Mouse (Mus musculus) spleen, postnatal 36 days (tissue): ENCODE results near the gene Ago4.

Source experiments
- DNase-seq, 2 experiments: peaks; one replicate each; pipeline ENCODE4 v3.0.0; 2022; ENCODE audit warnings: low spot score in 2 of 2, mixed read lengths in 1 of 2

The Ago4 gene

DNA sequence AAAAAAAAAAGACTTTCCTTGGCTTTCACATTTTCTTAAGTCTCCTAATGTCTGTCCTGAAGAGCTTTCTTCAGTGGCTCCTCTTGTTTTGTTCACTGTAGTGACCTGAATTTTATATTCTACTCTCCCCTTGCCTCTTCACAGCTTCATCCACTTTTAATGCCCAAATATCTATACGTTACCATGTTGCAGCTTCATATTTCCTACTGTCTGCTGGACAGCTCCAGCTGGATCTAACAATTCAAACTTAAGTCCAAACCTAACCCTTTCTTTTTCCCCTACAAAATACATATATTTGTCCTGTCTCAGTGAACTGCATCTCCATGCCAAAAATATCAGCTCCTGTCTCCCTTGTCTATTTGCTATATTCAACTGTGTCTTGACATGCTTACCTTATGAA lies 63.9 kb downstream of the Ago4 start:
- DNase-seq: no peak

DNA sequence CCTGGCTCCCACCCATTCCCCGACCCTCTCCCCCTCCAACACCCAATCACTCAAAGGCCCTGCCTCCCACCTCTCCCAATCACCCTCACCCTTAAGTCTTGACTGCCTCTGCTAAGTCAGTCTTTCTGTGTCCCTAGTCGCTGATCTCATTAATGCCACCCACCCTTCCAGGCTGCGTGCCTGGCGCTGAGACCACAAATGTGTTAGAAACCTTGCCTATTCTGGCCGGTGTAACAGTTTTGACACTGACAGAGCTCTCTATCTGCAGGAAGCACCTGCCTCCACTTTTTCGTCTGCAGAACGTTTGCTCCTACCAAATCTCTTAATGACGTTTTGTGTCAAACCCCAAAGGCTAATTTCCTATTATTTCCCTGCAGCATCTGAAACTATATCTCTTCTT lies 64.3 kb downstream of the Ago4 start:
- no peak for DNase-seq

DNA sequence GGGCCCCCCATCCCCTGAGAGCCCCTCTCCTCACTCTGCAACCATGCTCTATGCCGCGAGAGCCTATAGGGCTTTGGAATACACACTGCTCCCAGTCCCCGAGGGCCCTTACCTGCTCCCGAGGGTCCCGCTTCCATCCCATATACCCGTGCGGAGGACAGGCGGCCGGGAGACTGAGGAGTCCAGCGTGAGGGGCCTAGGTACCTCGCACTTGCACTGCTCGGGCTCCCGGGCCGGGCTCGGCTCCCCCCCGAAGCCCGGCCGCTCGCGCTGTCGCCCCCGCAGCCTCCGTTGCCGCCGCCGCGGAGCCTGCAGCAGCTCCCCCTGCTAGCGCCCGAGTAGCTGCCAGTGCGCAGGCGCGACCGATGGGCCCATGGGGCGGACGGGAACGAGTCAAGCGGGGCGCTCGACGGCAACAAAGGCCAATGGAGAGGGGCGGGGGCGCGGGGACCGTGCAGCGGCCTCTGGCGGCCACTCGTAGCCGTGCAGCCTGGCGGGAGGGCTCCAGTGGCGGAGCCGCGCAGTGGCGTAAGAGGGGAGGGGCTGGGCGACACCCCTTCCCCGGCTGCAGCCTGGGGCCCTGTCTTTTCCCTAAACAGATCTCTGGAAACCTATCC lies 64.9 kb downstream of the Ago4 start, which contains the start of gene Ago1:
TSS of gene Ago1 (minus strand) at position 299 of the 617 bp plus-strand sequence.
- peak; percentile 95 to 96 for DNase-seq

DNA sequence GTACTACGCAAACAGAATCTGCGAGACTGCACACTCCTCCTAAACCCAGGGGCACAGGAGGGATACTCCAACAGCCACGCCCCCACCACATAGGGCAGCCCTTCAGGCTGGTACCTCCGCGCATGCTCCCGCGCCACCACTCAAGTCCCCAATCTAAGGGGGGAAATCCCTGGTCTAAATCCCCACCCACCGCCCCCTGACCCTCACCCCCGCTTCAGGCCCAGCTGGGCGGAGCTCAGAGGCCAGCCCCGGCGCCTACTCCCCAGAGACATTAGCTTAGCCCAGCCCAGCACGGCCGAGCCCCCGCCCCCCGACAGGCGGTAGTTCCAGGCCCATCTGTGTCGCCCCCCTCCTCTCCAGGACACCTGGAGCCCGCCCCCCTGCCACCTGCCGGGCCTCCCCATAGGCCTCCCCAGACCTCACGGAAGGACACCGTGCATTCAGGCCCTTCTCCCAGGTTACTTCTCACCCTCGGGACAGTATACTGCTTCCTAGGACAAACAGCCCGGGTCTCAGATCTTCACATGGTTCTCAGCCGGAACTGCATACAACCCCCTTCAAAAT lies 65.5 kb downstream of the Ago4 start:
- DNase-seq: peak; percentile 73 to 79

DNA sequence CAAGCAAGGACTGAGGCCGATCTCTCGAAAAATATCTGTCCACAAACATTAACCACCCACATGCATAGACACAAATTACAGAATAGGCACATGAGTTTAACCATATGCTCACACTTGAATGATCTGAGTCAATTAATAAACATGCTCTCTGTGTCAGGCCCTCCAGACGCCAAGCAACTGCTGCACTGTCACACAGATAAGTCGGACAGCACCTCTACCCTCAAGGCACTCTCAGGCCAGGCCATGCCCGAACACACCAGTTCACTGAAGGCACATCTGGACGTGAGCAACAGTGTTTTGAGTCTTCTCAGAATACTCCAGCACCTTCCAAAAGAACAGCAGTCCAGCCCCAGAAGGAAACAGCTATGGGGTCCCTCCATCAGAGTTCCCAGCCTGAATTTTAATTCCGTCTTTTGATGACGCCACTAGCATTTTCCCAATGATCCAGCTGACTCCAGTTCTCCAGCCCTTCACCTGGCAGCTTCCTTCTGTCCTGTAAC lies 67.0 kb downstream of the Ago4 start:
- DNase-seq: no peak

DNA sequence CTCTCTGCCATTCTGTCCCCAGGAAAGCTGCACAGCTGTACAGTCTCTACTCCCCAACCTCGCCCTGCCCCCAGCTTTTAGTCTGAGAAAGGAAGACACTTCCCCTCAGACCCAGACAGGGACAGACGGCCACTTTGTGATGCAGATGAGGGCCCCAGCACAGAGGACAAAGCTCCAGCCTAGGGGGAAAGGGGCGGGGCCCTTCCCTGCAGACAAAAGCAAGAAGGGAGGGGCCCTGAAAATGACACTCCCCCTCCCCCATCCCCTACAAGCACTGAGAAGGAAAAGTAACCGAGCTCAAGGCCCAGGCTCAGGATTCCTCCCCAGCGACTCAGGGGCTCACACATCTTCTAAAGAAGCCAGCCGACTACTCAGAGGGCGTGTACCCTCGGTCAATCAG lies 67.4 kb downstream of the Ago4 start:
- DNase-seq: peak in 1 of 2 experiments; percentile 12

DNA sequence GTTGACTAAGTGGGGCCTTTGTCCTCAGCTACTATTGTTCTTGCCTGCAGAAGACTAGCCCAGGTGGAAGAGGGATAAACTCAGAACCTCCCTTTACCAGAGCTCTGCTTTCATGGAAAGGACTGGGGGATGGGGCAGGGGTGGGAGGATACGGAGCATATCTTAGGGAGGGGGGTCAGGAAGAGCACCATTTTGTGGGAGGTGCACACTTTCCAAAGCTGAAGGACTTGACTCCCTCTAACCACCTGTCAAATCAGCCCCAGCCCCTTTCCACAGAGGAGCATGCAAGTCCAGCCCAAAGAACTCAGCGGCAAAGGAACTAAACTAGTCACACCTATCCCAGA lies 68.4 kb downstream of the Ago4 start:
- DNase-seq: no peak

DNA sequence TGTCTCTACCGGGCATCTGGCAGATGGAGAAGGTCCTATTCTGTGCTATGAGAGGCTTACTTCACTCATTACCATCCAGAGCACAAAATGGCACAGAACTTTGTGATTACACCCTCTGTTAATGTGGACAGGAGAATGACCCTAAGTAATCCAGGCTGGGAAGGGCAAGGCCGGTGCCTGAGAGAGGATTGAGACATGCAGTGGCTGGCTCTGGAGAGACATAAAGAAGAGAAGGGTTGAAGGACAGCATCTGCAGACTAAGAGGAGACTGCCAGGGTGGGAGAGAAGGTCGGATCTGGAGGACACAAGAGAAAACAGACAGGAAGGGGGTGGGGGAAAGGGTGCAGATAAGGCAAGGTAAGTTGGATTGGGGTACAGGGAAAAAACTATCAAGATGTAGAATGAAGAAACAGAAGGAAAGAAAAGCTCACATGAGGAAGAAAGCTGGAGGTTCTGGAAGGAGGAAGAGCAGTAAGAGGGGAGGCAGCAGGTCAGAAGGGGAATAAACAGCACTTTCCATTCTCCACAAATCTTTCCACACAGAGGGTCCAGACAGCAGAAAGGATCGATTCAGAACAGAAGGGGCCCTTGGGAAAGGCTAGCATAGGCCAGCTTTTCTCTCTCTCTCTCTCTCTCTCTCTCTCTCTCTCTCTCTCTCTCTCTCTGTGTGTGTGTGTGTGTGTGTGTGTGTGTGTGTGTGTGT lies 68.9 kb downstream of the Ago4 start:
- DNase-seq: no peak

DNA sequence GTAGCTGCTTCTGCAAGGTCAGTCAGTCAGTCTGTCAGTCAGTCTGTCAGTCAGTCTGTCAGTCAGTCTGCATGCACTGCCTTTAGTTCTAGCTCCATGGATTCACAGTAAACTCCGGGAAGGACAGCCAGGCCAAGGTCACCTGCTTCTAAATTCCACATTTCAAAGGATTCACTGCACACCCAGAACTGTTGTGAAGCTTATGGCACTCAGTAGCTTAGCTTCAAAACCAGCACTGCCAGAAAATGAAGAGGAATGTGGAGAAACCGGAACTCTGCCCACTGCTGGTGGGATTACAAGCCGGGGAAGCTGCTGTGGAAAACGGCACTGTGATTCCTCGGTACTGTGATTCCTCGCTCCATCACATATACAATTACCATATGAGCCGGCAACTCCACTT lies 77.8 kb downstream of the Ago4 start:
- DNase-seq: no peak

DNA sequence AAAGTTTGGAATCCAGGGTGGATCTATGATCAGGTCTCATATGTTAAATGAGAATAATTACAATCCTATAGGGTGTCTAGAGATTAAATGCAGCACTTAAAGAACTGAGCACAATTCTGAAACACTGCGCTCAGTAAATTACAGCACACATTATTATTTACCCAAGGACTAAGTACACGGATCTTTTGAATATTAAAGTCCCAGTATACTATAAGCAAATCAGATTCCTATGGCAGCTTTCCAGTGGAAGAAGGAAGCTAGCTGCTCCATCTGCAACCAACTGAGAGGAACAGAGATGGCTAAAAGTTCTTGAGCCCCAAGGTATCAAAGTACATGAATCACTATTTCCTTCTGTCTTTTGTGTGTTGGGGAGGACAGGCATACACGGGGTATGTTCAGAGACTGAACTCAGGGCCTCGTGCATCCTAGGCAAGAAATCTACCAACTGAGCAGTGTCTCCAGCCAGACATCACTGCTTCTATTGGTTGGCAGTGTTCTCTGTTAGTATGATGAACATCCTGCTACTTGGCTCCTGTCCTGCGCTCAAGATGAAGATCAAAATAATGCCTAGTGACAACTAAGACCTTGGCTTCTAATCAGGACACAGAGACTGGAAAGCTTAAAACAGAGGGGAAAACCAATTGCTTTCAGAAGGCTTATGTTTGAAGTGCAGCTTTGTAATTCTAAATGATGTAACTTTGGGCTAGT lies 78.6 kb downstream of the Ago4 start:
- no peak for DNase-seq

DNA sequence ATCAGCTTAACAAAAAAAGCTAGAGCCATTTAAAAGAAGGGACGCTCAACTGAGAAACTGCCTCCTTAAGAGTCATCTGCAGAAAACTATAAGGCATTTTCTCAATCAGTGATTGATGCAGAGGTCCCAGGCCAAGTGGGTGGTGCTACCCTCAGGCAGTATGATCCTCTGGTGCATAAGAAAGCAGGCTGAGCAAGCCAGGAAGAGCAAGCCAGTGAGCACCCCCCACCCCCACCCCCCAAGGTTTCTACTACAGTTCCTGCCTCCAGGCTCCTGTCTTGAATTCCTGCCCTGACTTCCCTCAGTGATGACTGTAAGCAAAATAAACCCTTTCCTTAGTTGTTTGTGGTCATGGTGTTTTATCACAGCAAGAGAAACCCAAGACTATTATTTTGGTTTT lies 83.0 kb downstream of the Ago4 start:
- DNase-seq: no peak

DNA sequence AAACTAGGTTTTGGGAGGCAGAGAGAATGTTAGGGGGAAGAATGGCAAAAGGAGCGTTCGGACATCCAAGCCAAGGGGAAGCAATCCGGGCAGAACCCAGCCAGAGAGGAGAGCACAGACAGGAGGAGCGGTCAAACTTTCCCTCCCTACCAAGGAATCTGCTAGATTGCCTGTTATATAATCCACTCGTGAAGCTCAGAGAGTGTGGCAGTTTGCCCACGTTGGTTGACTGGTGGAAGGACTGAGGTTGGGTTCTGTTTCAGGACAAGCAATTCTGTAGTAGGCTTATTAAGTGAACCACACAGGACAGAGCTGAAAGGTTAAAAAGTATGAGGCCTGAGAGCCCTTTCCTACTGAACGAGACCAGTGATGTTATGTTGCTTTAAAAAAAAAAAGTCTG lies 86.1 kb downstream of the Ago4 start:
- no peak for DNase-seq

DNA sequence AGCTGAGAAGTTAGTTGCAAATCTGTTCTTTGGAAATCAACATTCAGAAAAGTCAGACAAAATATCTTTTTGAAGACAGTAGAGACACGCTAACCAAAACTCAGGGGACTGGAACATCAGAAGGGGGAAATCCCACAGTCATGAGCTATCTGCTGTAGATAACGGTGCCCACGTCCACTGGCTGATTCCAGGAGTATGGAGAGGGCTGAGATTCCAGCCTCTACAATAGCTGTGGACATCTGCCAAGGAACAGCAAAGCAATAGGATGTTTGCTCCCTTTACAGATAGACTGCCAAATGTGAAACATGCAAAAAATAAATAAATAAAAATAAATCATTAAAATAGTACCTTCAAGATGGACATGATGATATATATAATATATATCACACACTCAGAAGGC lies 88.7 kb downstream of the Ago4 start:
- DNase-seq: no peak
